Mouse (Mus musculus): ENCODE data around the gene Plxna4. TPM values are rescaled to one million over a fixed set of nuclear protein-coding genes. Genes with fewer than 3 reads are reported as not detected.

Plxna4 gene
- 10 to 100 TPM; 25.4 to 26.9 TPM for total RNA-seq (2021)

DNA sequence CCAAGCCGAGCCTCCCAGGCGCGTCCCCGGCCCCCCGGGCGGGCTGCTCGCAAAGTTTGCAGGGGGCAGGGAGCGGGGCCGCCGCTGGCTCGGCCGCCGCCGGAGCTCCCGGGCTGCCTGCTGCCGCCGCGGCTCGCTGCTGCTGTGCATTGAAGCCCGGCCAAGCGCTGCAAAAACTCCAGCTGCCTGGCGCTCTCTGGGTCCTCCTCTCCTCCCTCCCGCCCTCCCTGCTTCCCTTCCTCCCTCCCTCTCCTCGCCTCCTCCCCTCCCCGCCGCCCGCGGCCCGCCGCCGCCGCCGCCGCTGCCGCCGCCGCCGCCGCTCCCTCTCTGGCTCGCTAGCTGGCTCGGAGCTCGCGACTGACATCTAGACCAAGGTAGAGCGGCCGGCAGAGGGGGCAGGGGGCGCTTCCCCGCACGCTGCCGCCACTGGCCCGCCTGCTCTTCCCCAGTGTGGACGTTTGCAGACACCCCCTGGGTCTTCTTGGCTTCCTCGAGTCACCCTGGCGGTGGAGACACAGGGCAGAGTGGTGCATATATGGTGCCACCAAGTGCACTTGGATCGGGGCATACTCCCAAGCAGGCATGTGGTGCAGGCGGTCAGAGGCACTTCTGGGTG, at the start of gene Plxna4:
Gene Plxna4, minus strand, starts transcription at position 137 of the 616 bp plus-strand sequence.
- intact Hi-C loops (cut with DNase I), result loop anchor here (5.0 kb wide), 2 partner anchors 76 to 126 kb away; no protein-coding TSS in a partner anchor

DNA sequence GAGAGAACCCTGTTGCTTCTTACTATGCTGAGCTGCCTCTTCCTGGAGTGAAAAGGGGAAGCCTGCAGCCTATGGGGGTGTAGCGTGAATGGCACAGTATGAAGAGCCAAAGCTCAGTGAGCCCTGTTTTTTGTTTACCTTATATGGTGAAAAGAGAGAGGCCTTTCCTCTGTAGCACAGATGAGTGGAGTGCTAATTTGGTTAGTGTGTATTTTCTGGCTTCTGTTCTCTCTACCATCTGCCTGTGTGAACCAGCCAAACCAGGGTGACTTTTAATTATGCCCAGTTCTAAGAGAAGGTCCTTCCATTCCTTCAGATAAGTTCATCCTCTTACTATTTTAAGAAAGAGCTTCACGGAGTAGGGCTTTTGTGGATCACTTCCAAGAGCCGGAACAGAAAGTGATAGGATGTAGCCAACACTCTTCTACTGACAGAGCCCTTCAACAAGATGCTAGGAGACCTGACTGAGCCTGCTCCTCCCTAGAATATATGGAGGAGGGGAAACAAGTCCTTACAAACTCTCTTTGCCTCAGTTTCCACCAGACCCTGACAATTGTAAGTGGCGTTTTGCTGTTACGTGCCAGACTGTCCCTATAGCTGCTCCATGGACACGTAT, 49.7 kb upstream of the Plxna4 start:
- DNase-seq, result peak; percentile 14 to 28
- intact Hi-C loops (cut with DNase I), result no loop called here

More for the DNA sequence above, at the start of gene Plxna4:
- DNase-seq, result peak; percentile 81 to 85

DNA sequence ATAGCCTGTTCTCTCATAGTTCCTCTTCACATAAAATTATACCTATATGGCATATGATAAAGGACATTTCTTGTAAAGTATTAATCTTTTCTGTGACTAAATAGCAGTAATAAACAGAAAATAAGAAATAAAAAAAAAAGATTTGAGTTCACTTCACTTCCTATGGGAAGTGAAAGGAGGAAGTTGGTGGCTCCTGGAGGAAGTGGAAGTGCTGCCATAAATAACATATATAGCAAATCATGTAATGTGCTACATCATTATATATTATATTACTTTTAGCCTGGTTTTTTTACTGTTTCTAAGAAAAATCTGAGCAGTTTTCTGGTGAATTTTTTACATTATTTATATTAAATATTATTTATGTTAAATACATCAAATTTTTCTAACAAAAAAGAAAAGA, 22.7 kb upstream of the Plxna4 start:
- intact Hi-C loops (cut with DNase I), result no loop called here
- DNase-seq, result no peak

DNA sequence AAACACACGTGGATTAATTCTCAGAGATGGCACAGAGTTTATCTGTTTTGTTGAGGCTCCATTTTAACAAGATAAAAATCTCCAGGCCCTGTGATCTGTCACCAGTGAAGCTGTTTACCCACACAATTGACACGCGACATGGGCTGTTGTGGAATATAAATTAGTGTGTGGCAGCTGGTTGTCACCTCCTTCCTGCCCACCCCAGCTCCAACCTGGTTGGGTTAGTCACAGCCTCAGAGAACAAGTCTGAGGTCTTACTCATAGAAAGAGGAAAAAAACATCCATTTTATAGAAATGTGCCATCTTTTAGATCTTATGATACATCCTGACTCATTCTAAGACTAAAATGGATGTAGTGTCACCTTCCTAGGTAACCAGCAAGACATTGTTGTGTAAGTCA, 18.8 kb upstream of the Plxna4 start:
- no peak for DNase-seq
- intact Hi-C loops (cut with DNase I), result no loop called here

DNA sequence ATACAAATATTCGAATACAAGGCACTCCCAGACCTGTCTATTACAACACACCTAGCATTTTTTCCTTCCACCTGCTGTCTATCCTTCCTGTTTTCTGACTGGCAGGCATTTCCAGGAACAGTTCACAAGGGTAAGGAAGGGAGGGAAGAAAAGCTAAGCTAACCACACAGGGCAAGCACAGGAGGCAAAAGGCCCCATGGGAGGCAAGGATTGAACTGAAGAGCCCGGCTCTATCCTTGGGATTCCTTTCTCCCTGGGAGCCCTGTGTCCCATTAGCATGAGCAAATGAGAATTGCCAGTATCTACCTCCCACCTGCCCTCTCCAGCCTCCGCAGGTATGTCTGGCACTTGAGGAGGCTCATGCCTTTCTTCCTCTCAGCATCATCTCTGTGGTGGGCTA, 17.6 kb upstream of the Plxna4 start:
- no peak for DNase-seq
- intact Hi-C loops (cut with DNase I), result no loop called here

DNA sequence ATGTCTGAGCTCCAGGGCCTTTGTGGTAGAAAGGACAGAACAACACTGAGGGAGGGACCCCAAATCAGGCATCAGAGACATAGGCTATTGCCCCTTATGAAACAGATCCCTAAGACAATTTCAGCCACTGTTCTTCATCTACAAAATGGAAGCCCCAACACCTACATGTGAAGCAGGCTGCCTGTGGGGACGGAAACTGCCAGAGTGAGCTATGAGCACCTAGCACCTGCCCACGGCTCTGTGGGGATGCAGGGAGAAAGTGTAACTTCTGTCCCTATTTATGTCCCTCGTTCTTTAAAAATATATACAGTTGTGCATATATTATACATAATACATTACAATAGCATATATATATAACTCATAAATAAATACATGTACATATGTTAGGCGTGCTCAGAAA, 16.9 kb upstream of the Plxna4 start:
- intact Hi-C loops (cut with DNase I), result no loop called here

DNA sequence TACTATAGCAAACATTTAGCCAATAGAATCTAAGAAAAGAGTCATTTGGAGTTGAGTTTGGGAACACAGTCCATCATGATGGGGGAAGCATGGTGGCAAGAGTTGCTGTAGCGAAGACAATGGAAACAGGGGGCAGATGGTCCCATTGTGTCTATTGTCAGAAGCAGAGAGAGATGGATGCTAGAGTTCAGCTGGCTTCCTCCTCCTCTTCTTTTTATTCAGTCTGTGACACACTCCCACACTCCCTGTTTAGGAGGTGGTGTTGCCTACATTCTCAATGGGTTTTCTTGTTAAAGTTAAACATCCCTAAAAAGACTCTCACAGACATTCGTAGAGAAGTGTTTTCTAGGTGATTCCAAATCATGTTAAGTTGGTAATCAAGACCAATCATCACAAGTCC, 14.1 kb upstream of the Plxna4 start:
- intact Hi-C loops (cut with DNase I), result no loop called here
- DNase-seq, result no peak

More for the DNA sequence above, 16.9 kb upstream of the Plxna4 start:
- DNase-seq, result no peak

DNA sequence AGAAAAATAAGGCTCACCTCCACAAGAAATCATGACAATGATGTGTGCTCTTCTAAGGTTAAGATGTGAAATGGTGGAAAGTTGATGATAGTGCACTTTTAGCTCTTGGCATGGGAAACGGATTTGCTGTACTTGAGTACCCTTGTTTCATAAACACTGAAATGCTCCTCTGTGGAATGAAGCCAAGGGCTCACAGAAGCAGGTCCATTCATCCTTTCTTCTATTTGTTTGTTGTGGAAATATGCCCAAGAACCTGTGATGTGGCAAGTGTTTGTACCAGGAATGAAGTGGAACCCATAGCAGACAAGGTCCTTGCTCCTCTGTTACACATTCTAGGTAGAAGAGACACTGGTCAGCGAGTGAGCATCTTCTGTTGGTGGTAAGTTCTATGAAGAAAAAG, 13.3 kb upstream of the Plxna4 start:
- no peak for DNase-seq
- intact Hi-C loops (cut with DNase I), result no loop called here

DNA sequence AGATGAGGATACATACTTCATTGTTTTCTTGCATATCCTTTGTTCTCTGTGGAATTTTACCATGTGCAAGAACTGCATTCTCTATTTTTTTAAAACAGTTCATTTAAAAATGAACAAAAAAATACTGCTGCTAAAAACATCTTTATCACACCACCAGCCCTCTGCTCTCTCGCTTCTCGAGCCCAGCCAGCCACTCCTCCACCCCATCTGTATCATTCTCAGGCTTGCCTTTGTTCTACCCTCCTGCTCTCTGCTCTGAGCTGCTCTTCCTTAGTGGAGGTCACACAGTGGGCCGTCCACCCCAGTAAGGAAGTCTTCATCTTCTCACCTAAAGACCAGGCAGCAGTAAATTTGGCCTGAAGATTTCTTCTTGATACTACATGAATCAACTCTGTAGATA, 7.6 kb upstream of the Plxna4 start:
- DNase-seq, result no peak
- intact Hi-C loops (cut with DNase I), result loop anchor here (10.0 kb wide), 1 partner anchor 401 kb away; no protein-coding TSS in a partner anchor

DNA sequence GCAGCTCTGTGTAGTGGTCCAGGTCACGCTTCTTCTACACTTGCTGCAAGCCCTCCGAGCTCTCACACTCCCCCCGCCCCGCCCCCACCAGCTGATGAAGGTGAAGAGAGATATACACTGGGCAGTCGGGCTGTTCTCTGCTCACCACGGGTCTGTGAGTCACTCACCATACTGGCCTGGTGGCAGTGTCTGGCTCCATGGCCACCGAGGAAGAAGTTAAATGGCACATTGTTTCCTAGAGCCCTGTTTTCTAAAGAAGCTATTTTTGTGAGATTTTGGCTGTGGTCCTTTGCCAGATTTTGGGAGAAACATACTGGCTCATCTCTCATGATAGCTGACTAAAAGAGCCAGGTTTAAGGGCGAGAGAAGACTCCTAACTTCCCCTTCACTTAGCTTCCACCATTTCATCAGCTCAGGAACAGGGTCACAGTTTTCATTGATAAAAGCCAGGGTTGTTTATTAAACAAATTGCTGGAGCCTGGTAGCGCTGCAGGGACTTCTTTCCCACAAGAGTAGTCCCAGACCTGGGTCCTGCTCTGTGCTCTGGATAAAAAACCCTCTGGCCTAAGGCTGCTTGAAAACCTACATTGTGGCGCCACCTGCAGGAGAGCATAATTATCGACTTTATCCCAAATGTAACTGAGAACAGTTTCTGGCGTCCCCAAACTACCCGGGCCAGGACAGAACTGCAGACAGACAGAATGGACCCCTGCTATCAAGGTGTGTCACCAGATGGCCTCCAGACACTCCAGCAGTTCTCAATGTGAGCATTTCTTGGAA, 3.2 kb upstream of the Plxna4 start:
- peak; percentile 83 to 92 for DNase-seq
- intact Hi-C loops (cut with DNase I), result loop anchor here (1.0 to 10.0 kb wide), 5 partner anchors 263 to 929 kb away; no protein-coding TSS in a partner anchor

DNA sequence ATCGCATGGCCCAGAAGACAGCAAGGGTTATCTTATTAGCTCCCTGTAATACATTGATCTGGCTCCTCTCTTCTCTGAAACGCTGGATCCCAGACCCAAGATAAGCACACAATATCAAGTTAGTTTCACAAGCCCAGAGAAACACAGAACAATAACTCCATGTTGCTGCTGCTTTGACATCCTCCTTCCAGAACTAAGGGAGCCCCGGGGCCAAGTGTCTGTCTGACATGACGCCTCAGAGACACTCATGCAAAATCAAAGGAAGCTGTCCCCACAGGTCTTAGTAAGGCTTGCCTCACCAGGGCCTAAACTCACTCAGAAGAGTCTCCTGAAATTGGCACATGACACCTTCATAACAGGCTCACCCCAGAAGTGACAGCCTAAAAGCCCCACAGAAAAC, 1.6 kb upstream of the Plxna4 start:
- intact Hi-C loops (cut with DNase I), result loop anchor here (5.0 to 10.0 kb wide), 5 partner anchors 77 to 927 kb away; no protein-coding TSS in a partner anchor
- no peak for DNase-seq

DNA sequence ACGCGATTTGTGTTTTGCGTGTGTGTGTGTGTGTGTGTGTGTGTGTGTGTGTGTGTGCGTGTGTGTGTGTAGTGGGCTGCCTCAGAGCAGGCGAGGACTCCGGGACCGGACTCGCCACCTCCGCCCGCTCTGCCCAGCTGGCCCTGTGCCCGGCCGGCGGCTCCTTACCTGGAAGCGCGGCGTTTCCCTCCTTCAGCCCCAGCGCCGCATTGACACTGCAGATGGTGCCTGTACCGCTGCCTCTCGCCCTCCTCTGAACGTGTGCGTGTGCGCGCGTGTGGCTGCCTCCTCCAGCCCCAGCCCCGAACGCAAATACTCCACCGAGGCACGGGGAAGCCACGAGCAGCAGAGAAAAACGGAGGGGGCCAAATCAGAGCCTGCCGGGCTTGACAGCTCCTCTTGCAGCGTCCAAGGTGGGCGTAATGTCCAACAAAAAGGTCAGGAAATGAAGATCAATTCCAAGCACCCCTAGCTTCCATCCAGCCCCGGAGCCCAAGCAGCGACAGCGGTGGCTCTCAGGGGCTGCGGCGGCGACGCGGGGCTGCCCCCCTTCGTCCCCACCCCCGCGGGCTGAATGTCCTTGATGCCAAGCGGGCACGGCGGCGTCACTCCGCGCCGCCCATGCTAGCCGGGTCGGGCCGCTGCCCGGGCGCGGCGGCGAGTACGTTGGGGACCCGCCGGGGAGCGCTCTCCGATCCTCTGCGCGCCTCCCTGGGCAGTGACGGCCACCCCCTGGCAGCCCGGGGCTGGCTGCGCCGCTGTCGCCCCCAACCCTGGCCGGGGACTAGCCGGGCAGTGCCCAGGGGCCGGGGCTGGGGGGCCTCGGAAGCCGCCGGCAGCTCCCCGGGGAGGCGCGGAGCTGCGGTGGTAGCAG, 619 bp downstream of the Plxna4 start:
- intact Hi-C loops (cut with DNase I), result loop anchor here (1.0 to 5.0 kb wide), 3 partner anchors 75 to 190 kb away; no protein-coding TSS in a partner anchor
- DNase-seq, result peak; percentile 61 to 67

DNA sequence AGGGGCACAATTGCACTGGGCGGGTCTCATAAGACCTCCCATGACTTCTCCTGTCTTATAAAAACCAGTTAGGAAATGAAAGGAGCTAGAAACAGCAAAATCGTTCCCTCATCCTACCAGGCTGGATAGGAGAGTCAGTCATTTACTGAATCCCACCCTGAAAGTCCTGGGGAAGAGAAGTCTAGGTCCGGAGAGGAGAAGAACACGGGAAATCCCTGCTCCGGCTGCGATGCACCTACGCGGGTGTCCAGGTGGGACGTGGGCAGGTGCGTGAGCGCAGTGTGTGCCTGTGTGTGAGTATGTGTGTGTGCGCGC, 1.2 kb downstream of the Plxna4 start:
- intact Hi-C loops (cut with DNase I), result loop anchor here (1.0 to 5.0 kb wide), 3 partner anchors 74 to 189 kb away; no protein-coding TSS in a partner anchor
- peak in 1 of 2 experiments; percentile 17 for DNase-seq

DNA sequence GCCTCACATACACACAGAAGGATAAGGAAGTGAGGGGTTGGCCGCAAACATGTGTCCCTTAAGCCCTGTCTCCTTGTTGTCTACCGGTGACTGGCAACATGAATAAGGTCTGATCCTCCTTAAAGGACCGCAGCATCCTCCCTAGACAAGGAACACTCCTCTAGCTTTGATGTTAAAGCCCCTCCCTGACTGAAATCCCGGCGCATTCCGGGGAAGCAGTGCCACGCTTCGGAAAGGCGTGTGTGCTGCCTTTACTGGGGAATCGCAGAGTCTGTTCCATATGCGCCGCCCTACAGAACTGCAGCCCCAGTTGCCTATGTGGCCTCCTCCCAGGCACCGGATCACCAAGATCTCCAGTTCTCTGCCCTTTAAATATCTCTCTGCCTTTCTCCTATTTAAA, 1.6 kb downstream of the Plxna4 start:
- DNase-seq, result peak; percentile 46 to 48
- intact Hi-C loops (cut with DNase I), result loop anchor here (5.0 kb wide), 2 partner anchors 74 to 124 kb away; no protein-coding TSS in a partner anchor

DNA sequence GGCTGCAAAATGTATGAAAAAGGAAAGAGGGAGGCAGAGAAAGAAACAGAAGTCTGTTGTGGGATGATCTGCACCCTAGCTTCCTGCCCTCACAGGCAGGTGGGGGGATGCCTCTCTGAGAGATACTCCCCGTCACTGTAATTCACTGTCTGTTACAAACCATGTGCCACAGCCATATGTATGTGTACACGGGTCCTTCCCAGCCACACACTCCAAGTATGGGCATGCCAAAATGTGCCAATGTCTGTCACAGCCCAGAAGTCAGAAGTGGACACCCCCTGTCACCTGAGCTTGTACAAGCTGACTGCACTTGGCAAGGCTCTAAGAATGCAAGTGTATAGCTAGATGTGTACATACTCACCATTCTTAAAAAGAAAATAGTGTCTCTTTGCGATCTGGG, 2.8 kb downstream of the Plxna4 start:
- no peak for DNase-seq
- intact Hi-C loops (cut with DNase I), result loop anchor here (2.0 to 5.0 kb wide), 3 partner anchors 73 to 123 kb away; no protein-coding TSS in a partner anchor

DNA sequence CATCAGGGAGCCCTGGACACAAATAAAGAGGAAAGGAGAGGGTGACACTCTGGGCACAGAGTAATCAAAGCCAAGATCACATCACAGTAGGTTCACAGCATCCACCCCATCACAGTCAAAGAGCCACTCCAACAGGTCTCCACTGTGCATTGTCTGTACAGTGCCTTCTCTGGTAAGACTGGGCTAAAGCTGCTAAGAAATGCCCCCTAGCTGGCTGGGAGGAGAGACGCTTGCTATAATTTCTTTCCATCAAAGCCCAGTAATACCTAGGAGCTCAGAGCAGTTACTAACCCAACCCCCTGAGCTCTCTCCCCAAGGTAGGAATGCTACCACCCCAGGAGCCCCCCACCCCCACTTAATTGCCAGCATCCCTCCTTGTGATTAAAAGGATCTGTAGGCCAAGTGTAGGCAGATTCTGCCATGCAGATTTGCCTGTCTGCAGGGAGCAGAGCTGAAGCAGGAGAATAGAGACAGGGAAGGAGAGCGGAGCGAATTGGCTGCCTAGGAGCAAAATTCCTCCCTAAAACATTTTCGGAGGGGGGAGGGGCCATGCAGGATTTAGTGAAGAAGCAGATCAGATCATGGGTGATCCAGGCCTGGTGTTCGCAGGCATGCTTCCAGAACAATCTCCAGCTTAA, 3.6 kb downstream of the Plxna4 start:
- DNase-seq, result no peak
- intact Hi-C loops (cut with DNase I), result loop anchor here (2.0 kb wide), 1 partner anchor 106 kb away; no protein-coding TSS in a partner anchor

DNA sequence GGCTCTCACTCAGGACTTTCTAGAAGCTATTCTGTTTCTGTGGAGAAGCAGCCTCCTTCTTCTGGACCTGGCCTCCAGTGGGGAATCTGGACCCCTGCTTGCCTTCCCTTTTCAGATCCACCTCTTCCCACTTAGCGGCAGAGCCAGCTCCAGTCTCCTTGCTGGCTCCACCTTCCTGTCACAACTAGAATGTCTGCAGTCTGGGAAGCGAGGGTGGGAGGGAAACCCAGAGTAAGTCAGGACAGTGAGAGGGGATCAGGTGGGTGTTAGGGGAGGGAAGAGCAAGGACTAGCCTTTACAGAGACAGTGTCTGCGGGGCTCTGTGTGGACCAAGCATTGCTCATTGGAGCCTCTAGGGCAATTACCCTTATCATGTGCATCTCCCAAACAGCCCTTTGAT, 4.4 kb downstream of the Plxna4 start:
- intact Hi-C loops (cut with DNase I), result no loop called here
- peak in 1 of 2 experiments; percentile 18 for DNase-seq

DNA sequence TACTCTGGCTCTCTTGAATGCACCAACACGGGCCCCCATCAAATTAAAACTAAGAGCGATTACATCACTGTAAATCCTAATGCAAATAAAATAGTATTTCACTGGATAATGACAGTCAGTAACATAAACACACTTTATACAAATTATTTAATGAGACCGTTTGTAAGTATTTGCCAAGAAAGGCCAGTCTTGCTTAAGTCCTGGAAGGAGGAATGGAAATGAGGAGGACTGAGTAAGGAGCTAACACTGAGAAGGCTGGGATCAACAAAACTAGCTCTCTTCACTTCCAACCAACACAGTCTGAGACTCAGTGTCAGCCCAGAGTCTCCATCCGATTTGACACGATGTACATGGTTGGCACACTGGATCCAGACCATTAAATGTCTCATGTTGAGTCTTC, 16.5 kb downstream of the Plxna4 start:
- no peak for DNase-seq

DNA sequence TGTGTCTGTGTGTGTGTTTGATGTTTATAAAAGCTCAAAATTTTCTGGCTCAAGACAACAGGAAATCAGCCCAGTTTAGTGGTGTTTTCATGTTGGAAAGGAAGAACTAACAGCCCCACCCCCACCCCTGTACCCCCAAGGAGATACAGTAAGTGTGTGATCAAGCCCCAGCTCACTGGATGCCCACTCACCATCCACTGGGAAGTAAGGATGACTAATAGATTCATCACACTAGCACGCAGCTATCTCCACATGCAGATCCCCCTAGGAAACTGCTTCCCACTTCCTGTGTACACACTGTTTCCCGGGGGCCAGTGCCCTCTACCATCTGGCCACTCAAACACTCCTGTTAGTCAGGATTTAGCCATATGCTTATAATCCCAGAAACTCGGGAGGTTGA, 17.5 kb downstream of the Plxna4 start:
- intact Hi-C loops (cut with DNase I), result no loop called here
- DNase-seq, result no peak

More for the DNA sequence above, 16.5 kb downstream of the Plxna4 start:
- intact Hi-C loops (cut with DNase I), result no loop called here

DNA sequence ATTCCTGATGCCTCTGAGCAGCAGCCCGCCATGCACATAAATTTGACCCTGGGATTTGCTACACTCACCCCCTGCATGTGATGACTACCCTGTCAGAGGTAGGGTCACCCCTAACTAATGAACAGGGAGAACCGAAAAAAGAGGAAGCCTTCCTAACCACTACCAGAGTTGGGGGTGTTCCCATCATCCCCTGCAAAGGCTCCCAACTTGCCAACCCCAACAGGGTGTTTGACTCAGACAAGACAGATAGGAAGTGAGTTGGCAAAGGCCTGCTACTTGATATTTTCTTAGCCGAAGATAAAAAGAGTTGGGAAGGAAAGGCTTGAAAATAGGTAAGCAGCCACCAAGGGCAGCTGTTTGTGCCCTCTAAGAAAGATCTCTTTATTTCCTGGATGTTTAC, 18.1 kb downstream of the Plxna4 start:
- DNase-seq, result no peak

More for the DNA sequence above, 18.1 kb downstream of the Plxna4 start:
- intact Hi-C loops (cut with DNase I), result no loop called here

Measured in heart, postnatal 10 days (tissue).